Mouse (Mus musculus) midbrain, embryonic 13.5 days (tissue): ENCODE measurements at regions not wholly inside any gene's neighbourhood (a gene's known extent, or its start where the extent isn't known, plus 50 kb on each side); places are given as distances from the start of the nearest gene placed in this dataset.
A peak's percentile ranks its signal among the peaks of the same experiment; 100 is the strongest.

Experiments used
- ATAC-seq: fragments of 200-750 bp; cut with Nextera tagmentation; 2 replicates; pipeline ENCODE4 v1.8.0; 2017; ENCODE audit warnings: mild to moderate bottlenecking, moderate TSS enrichment, moderate library complexity
- H3K27ac ChIP-seq: fragments of 300-500 bp; sonication (generic); 2 replicates; pipeline ENCODE4 v1.5.1; 2015; ENCODE audit warnings: inconsistent platforms, mild to moderate bottlenecking, moderate library complexity
- H3K27me3 ChIP-seq: fragments of 300-500 bp; sonication (generic); 2 replicates; pipeline ENCODE4 v1.6.1; 2015; ENCODE audit warnings: mild to moderate bottlenecking, inconsistent platforms
- H3K36me3 ChIP-seq: fragments of 300-500 bp; sonication (generic); 2 replicates; pipeline ENCODE4 v1.6.1; 2015; ENCODE audit warnings: mild to moderate bottlenecking, inconsistent platforms
- H3K4me1 ChIP-seq: fragments of 300-500 bp; sonication (generic); replicated peaks from 2 replicates; pipeline ENCODE4 v1.6.1; 2015; ENCODE audit warnings: inconsistent platforms
- H3K4me2 ChIP-seq: fragments of 300-500 bp; sonication (generic); replicated peaks from 2 replicates; pipeline ENCODE4 v1.6.1; 2015; ENCODE audit warnings: moderate library complexity, mild to moderate bottlenecking, inconsistent platforms
- H3K4me3 ChIP-seq: fragments of 300-500 bp; sonication (generic); replicated peaks from 2 replicates; pipeline ENCODE4 v1.5.1; 2015; ENCODE audit warnings: mild to moderate bottlenecking, inconsistent platforms
- H3K9ac ChIP-seq: fragments of 300-500 bp; sonication (generic); replicated peaks from 2 replicates; pipeline ENCODE4 v1.6.1; 2015; ENCODE audit warnings: mild to moderate bottlenecking, inconsistent platforms
- H3K9me3 ChIP-seq: fragments of 300-500 bp; sonication (generic); 2 replicates; pipeline ENCODE4 v1.6.1; 2016; ENCODE audit warnings: mild to moderate bottlenecking, inconsistent platforms
- WGBS: fragments of 180-500 bp; shearing (Covaris S2); methylation state at CpG from one replicate; pipeline ENCODE4 v1.1.7; 2015; 5-methylcytosine and 5-hydroxymethylcytosine counted together

DNA sequence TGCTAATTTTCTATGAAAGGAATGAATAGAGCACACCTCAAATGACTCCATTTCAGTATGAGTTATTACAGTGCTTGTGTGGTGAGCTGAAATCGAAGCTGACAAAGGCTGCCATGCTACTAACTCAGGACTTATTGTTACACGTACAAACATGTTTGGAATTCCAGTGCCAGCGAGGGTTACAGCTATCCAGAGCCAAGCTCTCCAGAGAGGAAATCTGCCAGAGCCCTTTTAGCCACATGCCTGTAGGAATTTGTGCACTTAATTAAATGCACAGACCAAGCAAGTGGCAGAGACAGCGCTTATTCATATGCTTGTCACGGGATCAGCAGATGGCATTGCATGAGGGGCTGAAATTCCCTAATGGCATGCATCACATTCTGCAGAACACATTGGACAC lies 386.4 kb upstream of the Sash1 start:
- peak; percentile 96 for ATAC-seq
- WGBS = 19% methylated on average over 5 of the region's 5 CpGs
- 0 out of 2 replicates have a peak overlapping the region, but pooled peaks have one; percentile 7 for H3K4me2 ChIP-seq

GRCm38 (mm10) chr10:9265528-9265927 lies 379.7 kb upstream of the Sash1 start:
- H3K36me3 ChIP-seq = no peaks in the 10 kb centered on the region
- H3K4me3 ChIP-seq = no peak overlapping the region
- H3K4me1 ChIP-seq = peaks cover 6% of the 10 kb centered on the region
- no peaks in the 10 kb centered on the region for H3K9me3 ChIP-seq
- H3K27ac ChIP-seq = no peak overlapping the region
- no peak for ATAC-seq
- H3K4me2 ChIP-seq = no peak overlapping the region
- no peaks in the 10 kb centered on the region for H3K27me3 ChIP-seq
- 95% methylated on average over 2 of the region's 2 CpGs for WGBS
- H3K9ac ChIP-seq = no peak overlapping the region

More for the DNA sequence above, 386.4 kb upstream of the Sash1 start:
- H3K4me3 ChIP-seq = no peak overlapping the region
- H3K27ac ChIP-seq = peak overlapping the region; percentile 63
- H3K4me1 ChIP-seq = peaks cover 25% of the 10 kb centered on the region
- no peaks in the 10 kb centered on the region for H3K27me3 ChIP-seq
- no peaks in the 10 kb centered on the region for H3K36me3 ChIP-seq
- H3K9ac ChIP-seq = no peak overlapping the region
- H3K9me3 ChIP-seq = no peaks in the 10 kb centered on the region

DNA sequence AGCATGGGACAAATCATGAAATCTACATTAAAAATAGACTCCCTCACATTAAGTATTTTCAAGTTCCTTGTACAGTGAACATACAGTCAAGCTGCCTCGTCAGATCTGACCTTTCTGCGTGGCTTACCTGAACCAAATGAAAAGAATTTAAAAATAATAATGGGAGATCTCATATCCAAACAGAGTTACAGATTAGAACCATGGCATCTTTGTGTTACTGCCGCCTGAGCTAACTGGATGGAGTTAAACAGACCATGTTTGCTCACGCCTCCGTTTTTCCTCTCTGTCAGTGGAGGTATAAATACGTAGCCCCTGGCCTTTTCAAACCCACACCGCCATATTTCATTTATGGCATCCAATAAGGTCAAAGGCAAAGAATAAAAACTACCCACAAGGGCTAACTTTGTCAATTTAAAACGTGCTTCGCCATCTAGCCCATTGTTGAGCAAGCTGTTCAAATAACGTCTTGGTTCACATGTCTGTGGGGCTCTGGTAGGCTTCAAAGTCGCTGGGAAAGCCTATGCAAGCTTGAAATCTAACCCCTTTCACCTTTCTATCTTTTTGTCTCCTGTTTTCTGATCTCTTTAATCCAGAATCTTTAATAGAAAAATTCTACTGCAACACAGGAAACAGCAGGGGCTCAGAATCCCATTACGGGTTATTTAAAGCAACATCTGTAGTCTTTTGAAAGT lies 378.6 kb upstream of the Sash1 start:
- 40% methylated on average over 12 of the region's 12 CpGs for WGBS
- Histone ChIP-seq H3K36me3 (no peaks in the 10 kb centered on the region), H3K27me3 (no peaks in the 10 kb centered on the region), H3K4me3 (no peak overlapping the region), H3K9ac (no peak overlapping the region), H3K27ac (peak overlapping the region; percentile 39; the same call in 1 of the 2 replicates), H3K9me3 (no peaks in the 10 kb centered on the region), H3K4me1 (peaks cover 6% of the 10 kb centered on the region), H3K4me2 (no peak overlapping the region)
- ATAC-seq = no peak

DNA sequence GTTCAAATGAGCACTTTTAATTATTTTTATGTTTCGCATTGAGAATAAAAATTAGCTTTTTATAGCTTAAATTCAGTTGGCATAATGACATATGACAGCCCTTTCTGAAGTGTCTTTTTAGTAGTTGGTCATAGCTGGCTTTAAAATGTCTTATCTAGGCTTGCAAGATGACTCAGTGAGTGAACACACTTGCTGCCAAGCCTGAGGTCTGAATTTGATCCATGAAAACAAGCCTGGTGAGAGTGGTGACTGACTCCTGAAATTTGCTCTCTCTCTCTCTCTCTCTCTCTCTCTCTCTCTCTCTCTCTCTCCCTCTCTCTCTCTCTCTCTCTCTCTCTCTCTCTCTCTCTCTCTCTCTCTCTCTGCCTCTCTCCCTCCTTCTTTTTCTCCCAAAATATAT lies 372.8 kb upstream of the Sash1 start:
- ATAC-seq = no peak
- WGBS = 93% methylated on average over 1 of the region's 1 CpGs

GRCm38 (mm10) chr10:9252941-9253217 lies 367.0 kb upstream of the Sash1 start:
- Histone ChIP-seq H3K27me3 (no peaks in the 10 kb centered on the region), H3K4me1 (peaks cover 14% of the 10 kb centered on the region), H3K36me3 (no peaks in the 10 kb centered on the region), H3K9ac (no peak overlapping the region), H3K27ac (peak overlapping the region; percentile 52), H3K4me3 (no peak overlapping the region), H3K9me3 (no peaks in the 10 kb centered on the region), H3K4me2 (no peak overlapping the region)
- 10% methylated on average over 3 of the region's 3 CpGs for WGBS
- ATAC-seq = peak; percentile 68

More for the DNA sequence above, 372.8 kb upstream of the Sash1 start:
- H3K4me3 ChIP-seq = no peak overlapping the region
- no peaks in the 10 kb centered on the region for H3K9me3 ChIP-seq
- no peak overlapping the region for H3K4me2 ChIP-seq
- no peaks in the 10 kb centered on the region for H3K27me3 ChIP-seq
- no peaks in the 10 kb centered on the region for H3K4me1 ChIP-seq
- H3K9ac ChIP-seq = no peak overlapping the region
- H3K27ac ChIP-seq = no peak overlapping the region
- no peaks in the 10 kb centered on the region for H3K36me3 ChIP-seq

DNA sequence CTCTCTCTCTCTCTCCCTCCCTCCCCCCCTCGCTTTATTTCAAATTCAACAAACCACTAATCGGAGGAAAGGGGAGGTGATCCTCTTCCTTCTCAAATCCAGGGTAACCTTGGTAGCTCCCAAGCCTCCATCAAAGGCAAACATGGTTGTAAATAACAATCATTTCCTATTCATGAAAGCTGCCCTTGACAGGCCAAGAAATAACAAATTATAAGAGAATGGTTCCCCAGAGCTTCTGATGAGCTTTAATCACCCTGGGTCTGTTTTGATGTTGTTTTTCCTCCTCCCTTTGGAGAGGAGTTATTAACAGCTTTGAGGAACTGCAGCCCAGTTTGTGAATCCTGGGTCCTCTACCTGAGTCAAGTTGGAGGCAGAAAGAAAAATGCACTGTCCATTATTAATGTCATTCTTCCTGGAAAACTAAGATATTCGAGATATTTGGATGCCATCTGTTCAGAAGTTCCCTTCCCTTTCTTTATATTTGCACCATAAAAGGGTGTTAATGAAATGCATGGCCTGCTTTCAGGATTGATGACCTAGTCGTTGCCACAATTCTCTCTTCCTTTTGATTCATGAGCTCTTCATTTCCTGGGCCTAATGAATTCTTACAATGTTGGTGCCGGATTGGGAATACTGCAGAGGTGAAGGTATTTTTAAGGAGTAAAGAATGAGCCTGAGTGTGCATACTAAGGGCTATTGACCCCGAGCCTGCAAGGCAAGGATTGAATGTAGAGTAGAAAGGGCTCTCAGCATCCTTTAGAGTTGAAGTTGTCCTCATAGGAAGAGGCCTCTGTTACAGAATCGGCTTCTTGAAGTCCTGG lies 366.5 kb upstream of the Sash1 start:
- no peak overlapping the region for H3K9ac ChIP-seq
- no peaks in the 10 kb centered on the region for H3K9me3 ChIP-seq
- H3K36me3 ChIP-seq = no peaks in the 10 kb centered on the region
- H3K4me3 ChIP-seq = no peak overlapping the region
- 32% methylated on average over 7 of the region's 7 CpGs for WGBS
- H3K4me1 ChIP-seq = peaks cover 14% of the 10 kb centered on the region
- peak overlapping the region; percentile 52 for H3K27ac ChIP-seq
- ATAC-seq = no peak
- no peak overlapping the region for H3K4me2 ChIP-seq
- no peaks in the 10 kb centered on the region for H3K27me3 ChIP-seq

DNA sequence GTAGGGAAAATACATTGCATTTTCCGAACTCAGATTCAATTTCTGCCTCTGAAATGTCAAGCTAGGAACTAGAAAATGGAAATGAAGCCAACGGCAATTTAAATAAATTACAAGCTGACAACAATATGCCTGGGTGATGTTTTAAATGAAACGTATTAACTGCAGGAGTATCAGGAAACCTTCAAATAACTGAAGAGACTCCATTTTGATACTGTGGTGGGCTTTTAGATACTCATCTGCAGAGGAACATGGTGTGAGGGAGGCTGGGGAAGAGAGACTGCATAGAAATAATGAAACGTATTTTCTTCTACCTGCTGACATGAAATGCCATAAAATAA lies 357.4 kb upstream of the Sash1 start:
- no peak overlapping the region for H3K4me3 ChIP-seq
- H3K4me2 ChIP-seq = no peak overlapping the region
- WGBS = 63% methylated on average over 4 of the region's 4 CpGs
- peak overlapping the region; percentile 52 for H3K27ac ChIP-seq
- H3K9me3 ChIP-seq = no peaks in the 10 kb centered on the region
- no peaks in the 10 kb centered on the region for H3K36me3 ChIP-seq
- peaks cover 20% of the 10 kb centered on the region for H3K4me1 ChIP-seq
- ATAC-seq = no peak
- H3K27me3 ChIP-seq = no peaks in the 10 kb centered on the region
- no peak overlapping the region for H3K9ac ChIP-seq

- 58% methylated on average over 7 of the region's 7 CpGs for WGBS
- Histone ChIP-seq H3K4me1 (peaks cover 20% of the 10 kb centered on the region), H3K27me3 (no peaks in the 10 kb centered on the region), H3K9me3 (no peaks in the 10 kb centered on the region), H3K36me3 (no peaks in the 10 kb centered on the region), H3K4me3 (no peak overlapping the region), H3K27ac (peak overlapping the region; percentile 52), H3K4me2 (no peak overlapping the region), H3K9ac (no peak overlapping the region)
- peak; percentile 45 for ATAC-seq
Measured at GRCm38 (mm10) chr10:9242596-9243280, 356.9 kb upstream of the Sash1 start.

DNA sequence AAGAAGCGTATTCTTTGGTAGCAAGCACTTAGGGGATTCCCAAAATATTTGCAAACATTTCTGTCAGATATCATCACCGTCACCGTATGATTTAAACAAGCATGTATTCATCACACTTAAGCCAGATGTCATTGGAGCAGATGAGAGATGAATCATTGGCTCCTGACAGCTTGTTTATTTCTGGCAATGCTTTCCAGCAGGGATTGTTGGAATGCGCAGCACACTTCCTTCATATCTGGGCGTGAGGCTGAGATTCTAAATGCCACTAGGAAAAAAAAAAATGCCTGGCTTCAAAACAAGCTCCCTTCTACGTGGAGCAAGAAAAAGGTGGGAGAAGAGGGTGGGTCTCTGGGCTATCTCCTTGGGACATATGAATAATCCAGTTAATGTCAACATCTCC lies 354.1 kb upstream of the Sash1 start:
- 71% methylated on average over 6 of the region's 6 CpGs for WGBS
- Histone ChIP-seq H3K4me2 (no peak overlapping the region), H3K9ac (no peak overlapping the region), H3K4me3 (no peak overlapping the region), H3K9me3 (no peaks in the 10 kb centered on the region), H3K27ac (no peak overlapping the region), H3K27me3 (no peaks in the 10 kb centered on the region), H3K4me1 (peaks cover 20% of the 10 kb centered on the region), H3K36me3 (no peaks in the 10 kb centered on the region)
- ATAC-seq = no peak

DNA sequence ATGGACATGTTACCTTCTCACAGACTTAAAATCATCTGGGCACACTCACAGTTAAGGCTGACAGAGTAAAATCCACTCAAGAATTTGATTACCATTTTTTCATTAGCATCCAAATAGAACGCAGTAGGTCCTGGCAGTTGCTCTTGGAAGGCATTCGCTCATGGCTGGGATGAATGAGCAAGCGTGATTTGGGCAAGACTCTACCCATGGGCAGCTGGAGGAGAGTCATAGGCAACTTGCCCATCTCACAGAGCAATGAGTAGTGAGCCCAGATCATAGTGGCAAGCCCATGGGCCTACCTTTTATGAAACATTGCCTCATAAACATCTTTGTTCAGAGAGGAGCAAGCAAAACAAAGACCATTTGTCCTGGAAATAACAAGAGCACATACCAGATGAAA lies 345.9 kb upstream of the Sash1 start:
- no peak overlapping the region for H3K9ac ChIP-seq
- no peaks in the 10 kb centered on the region for H3K36me3 ChIP-seq
- no peaks in the 10 kb centered on the region for H3K27me3 ChIP-seq
- H3K4me3 ChIP-seq = no peak overlapping the region
- ATAC-seq = no peak
- no peaks in the 10 kb centered on the region for H3K9me3 ChIP-seq
- WGBS = 75% methylated on average over 3 of the region's 3 CpGs
- no peak overlapping the region for H3K4me2 ChIP-seq
- H3K4me1 ChIP-seq = peaks cover 12% of the 10 kb centered on the region
- no peak overlapping the region for H3K27ac ChIP-seq

DNA sequence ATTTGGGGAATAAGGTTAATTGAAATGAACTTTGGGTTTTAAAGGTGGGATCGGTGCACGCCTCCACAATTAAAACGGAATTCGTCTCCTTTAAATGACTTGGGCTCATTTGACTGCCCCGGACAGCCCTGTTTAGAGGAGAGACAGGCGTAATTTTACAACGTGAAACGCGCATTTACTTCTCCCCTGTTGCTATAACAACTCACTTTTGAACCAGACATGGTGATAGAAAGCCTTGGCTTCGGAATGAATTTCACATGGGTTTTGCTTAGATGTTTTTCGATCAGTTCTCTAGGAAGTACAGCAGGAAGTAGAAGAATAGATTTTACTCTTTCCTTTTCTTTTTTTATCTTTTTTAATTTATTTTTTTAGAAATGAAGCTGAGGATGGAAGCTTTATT lies 343.2 kb upstream of the Sash1 start:
- no peaks in the 10 kb centered on the region for H3K9me3 ChIP-seq
- no peak for ATAC-seq
- H3K27ac ChIP-seq = no peak overlapping the region
- no peaks in the 10 kb centered on the region for H3K36me3 ChIP-seq
- peaks cover 12% of the 10 kb centered on the region for H3K4me1 ChIP-seq
- no peaks in the 10 kb centered on the region for H3K27me3 ChIP-seq
- no peak overlapping the region for H3K9ac ChIP-seq
- no peak overlapping the region for H3K4me2 ChIP-seq
- 81% methylated on average over 11 of the region's 11 CpGs for WGBS
- no peak overlapping the region for H3K4me3 ChIP-seq

GRCm38 (mm10) chr10:9227361-9227760 lies 341.5 kb upstream of the Sash1 start:
- no peaks in the 10 kb centered on the region for H3K27me3 ChIP-seq
- no peaks in the 10 kb centered on the region for H3K36me3 ChIP-seq
- no peaks in the 10 kb centered on the region for H3K9me3 ChIP-seq
- H3K9ac ChIP-seq = no peak overlapping the region
- H3K4me1 ChIP-seq = peaks cover 12% of the 10 kb centered on the region
- no peak overlapping the region for H3K27ac ChIP-seq
- H3K4me3 ChIP-seq = no peak overlapping the region
- 3% methylated on average over 1 of the region's 1 CpGs for WGBS
- H3K4me2 ChIP-seq = no peak overlapping the region
- ATAC-seq = no peak
